10 mouse cellular contexts compared by ENCODE assay signal in genomic region chr1:135767324-135767890, GRCm38 (mm10). TPM values are rescaled to one million over a fixed set of nuclear protein-coding genes. Genes with fewer than 3 reads are reported as not detected.
DNase-seq lines count a peak whose midpoint lies in the region; ATAC-seq and TF ChIP-seq lines count a peak whose summit lies in the region.
"Had no signal": no experiment of that assay in that cellular context is flagged by ENCODE, and none has a peak within 500 bp of the region (broad histone marks: within the 10 kb centered on the region; RNA-seq: fewer than 3 reads in every experiment).

No protein-coding gene starts in this region.

- peak overlapping the region; percentile 88 for H3K4me2 ChIP-seq in heart, embryonic 13.5 days
- peak overlapping the region; percentile 96 for H3K4me2 ChIP-seq in forebrain, postnatal 0 days (ENCODE audit: low read depth)
- H3K4me2 ChIP-seq in midbrain, embryonic 11.5 days = peak overlapping the region; percentile 93

- peaks cover 26% of the 10 kb centered on the region for H3K36me3 ChIP-seq in heart, embryonic 13.5 days
- H3K36me3 ChIP-seq in ES-E14 (ENCODE audit: control insufficient read depth, insufficient read depth, low read length, poor library complexity, severe bottlenecking) = peaks cover 18% of the 10 kb centered on the region
- no peaks in the 10 kb centered on the region for H3K36me3 ChIP-seq in forebrain, postnatal 0 days (ENCODE audit: insufficient read depth)
- no peaks in the 10 kb centered on the region for H3K36me3 ChIP-seq in midbrain, embryonic 11.5 days (ENCODE audit: control insufficient read depth, insufficient read depth, low read length)

- in situ Hi-C loops in ES-E14 (cut with MboI; ENCODE audit: low sequenced_read_pairs in 2 of 2, unreplicated experiment in 2 of 2) = no loop called here

- peak overlapping the region; percentile 99 for H3K9ac ChIP-seq in heart, embryonic 13.5 days
- peak overlapping the region; percentile 93; the same call in 1 of the 2 replicates for H3K9ac ChIP-seq in ES-E14 (ENCODE audit: insufficient read depth, low read depth, low read length, poor library complexity, severe bottlenecking)
- no peak overlapping the region for H3K9ac ChIP-seq in forebrain, postnatal 0 days
- H3K9ac ChIP-seq in midbrain, embryonic 11.5 days (ENCODE audit: low read length) = no peak overlapping the region

- DNase-seq in heart, postnatal 25 days (ENCODE audit: low spot score) = no peak
- DNase-seq in ES-E14 (ENCODE audit: low read depth, low spot score) = no peak
- DNase-seq in forebrain, postnatal 0 days = no peak
- no peak for DNase-seq in midbrain, embryonic 11.5 days (ENCODE audit: low spot score, missing footprints)
- no peak for DNase-seq in right cerebral cortex, adult 18-20 months
- no peak for DNase-seq in urinary bladder, postnatal 14 days (ENCODE audit: low spot score)
- no peak for DNase-seq in cerebellum, adult 8-10 months
- DNase-seq: kidney, adult 18-20 months; thymus, postnatal 25 days had no signal

- no peak for ATAC-seq in heart, embryonic 13.5 days (ENCODE audit: extremely low read depth, insufficient number of reproducible peaks, low FRiP score, low TSS enrichment)
- ATAC-seq in forebrain, postnatal 0 days = no peak
- ATAC-seq in midbrain, embryonic 11.5 days (ENCODE audit: low FRiP score) = no peak

- no peaks in the 10 kb centered on the region for H3K27me3 ChIP-seq in heart, embryonic 13.5 days (replicated peaks)
- H3K27me3 ChIP-seq in forebrain, postnatal 0 days (ENCODE audit: insufficient read depth, low read length) = no peaks in the 10 kb centered on the region
- H3K27me3 ChIP-seq in midbrain, embryonic 11.5 days (ENCODE audit: control insufficient read depth, insufficient read depth, low read length) = peaks cover 6% of the 10 kb centered on the region; the same call in 1 of the 2 replicates

- H3K27ac ChIP-seq in heart, embryonic 13.5 days (replicated peaks) = peak overlapping the region; percentile 98
- no peak overlapping the region for H3K27ac ChIP-seq in ES-E14 (ENCODE audit: insufficient read depth, low read depth, low read length, poor library complexity, severe bottlenecking)
- no peak overlapping the region for H3K27ac ChIP-seq in forebrain, postnatal 0 days (ENCODE audit: low read depth, low read length)
- no peak overlapping the region for H3K27ac ChIP-seq in midbrain, embryonic 11.5 days (ENCODE audit: low read depth, low read length)

- no peak for TF ChIP-seq CTCF in forebrain, postnatal 0 days (IDR thresholded peaks at IDR 0.05; ENCODE audit: low read depth)

- H3K4me3 ChIP-seq in heart, embryonic 13.5 days = peak overlapping the region; percentile 93
- H3K4me3 ChIP-seq in ES-E14 (ENCODE audit: insufficient read depth in 1 of 2, low read depth in 1 of 2, low read length in 2 of 2, poor library complexity in 1 of 2, severe bottlenecking in 1 of 2) = peak overlapping the region; percentile 82 to 98
- peak overlapping the region; percentile 55; the same call in 1 of the 2 replicates for H3K4me3 ChIP-seq in forebrain, postnatal 0 days (ENCODE audit: low read depth, low read length)
- peak overlapping the region; percentile 51; the same call in 1 of the 2 replicates for H3K4me3 ChIP-seq in midbrain, embryonic 11.5 days (ENCODE audit: low read depth, low read length)

- intact Hi-C loops in heart, postnatal 25 days (cut with DNase I) = no loop called here

- 34% methylated on average over 4 of the region's 4 CpGs for WGBS in heart, embryonic 13.5 days
- 86% methylated on average over 4 of the region's 4 CpGs for WGBS in forebrain, postnatal 0 days
- WGBS in midbrain, embryonic 11.5 days = 82% methylated on average over 4 of the region's 4 CpGs

- H3K4me1 ChIP-seq in heart, embryonic 13.5 days = peaks cover 77% of the 10 kb centered on the region
- H3K4me1 ChIP-seq in ES-E14 (ENCODE audit: control insufficient read depth in 2 of 2, insufficient read depth in 2 of 2, low read length in 2 of 2, poor library complexity in 1 of 2) = peaks cover 5 to 15% of the 10 kb centered on the region in 2 experiments; a peak in 3 of 4 replicates
- peaks cover 13% of the 10 kb centered on the region; the same call in 1 of the 2 replicates for H3K4me1 ChIP-seq in forebrain, postnatal 0 days (ENCODE audit: insufficient read depth)
- H3K4me1 ChIP-seq in midbrain, embryonic 11.5 days (ENCODE audit: control insufficient read depth, insufficient read depth, low read length) = peaks cover 10% of the 10 kb centered on the region

- H3K9me3 ChIP-seq in heart, embryonic 13.5 days = no peaks in the 10 kb centered on the region
- H3K9me3 ChIP-seq in ES-E14 (ENCODE audit: control insufficient read depth, insufficient read depth, low read depth, low read length) = no peaks in the 10 kb centered on the region
- H3K9me3 ChIP-seq in forebrain, postnatal 0 days (ENCODE audit: low read length) = no peaks in the 10 kb centered on the region
- H3K9me3 ChIP-seq in midbrain, embryonic 11.5 days (ENCODE audit: control insufficient read depth, low read length) = no peaks in the 10 kb centered on the region

TF ChIP-seq in ES-E14, 5 proteins besides CTCF, POLR2A, EP300 and RAD21:
- TF ChIP-seq CHD2 (IDR thresholded peaks at IDR 0.05; ENCODE audit: low read depth, low read length) (no peak), MAFK (IDR thresholded peaks at IDR 0.05; ENCODE audit: insufficient read depth, low read depth, low read length) (no peak), ZNF384 (IDR thresholded peaks at IDR 0.05; ENCODE audit: low read depth, low read length) (no peak), ZC3H11A (IDR thresholded peaks at IDR 0.05; ENCODE audit: borderline replicate concordance, low read depth, low read length) (no peak), HCFC1 (IDR thresholded peaks at IDR 0.05; ENCODE audit: borderline replicate concordance, insufficient read depth, low read length) (no peak)
TF ChIP-seq in ES-E14: peak in this region for 0.

RNA-seq across cellular contexts. Expression of gene Phlda3, which starts 1.5 kb away (rescaled TPM):
- 67.1 and 75.3 TPM in 2 replicates for polyA plus RNA-seq in heart, embryonic 13.5 days (2015; fragmentation: Nextera tagmentation; extraction: Ambion mirVana)
- 10 to 100 TPM; 12.9 to 14.6 TPM for total RNA-seq in heart, postnatal 25 days (2021)
- 51.1 and 70.7 TPM in 2 replicates for total RNA-seq in ES-E14 (2012; rRNA removed)
- 23.6 and 27.2 TPM in 2 replicates for total RNA-seq in forebrain, postnatal 0 days (2014; rRNA removed)
- polyA plus RNA-seq in forebrain, postnatal 0 days (2015; fragmentation: Nextera tagmentation; extraction: Ambion mirVana) = 28.5 and 30.3 TPM in 2 replicates
- polyA plus RNA-seq in midbrain, embryonic 11.5 days (2014; fragmentation: Nextera tagmentation; extraction: Ambion mirVana) = 16.9 and 19.4 TPM in 2 replicates

RNA-seq across cellular contexts. Expression of gene Tnni1, which starts 11.8 kb away (rescaled TPM):
- polyA plus RNA-seq in heart, embryonic 13.5 days (2015; fragmentation: Nextera tagmentation; extraction: Ambion mirVana) = 3,602 and 4,207 TPM in 2 replicates
- total RNA-seq in heart, postnatal 25 days (2021) = 1 to 10 TPM; 2.0 to 2.3 TPM
- total RNA-seq in ES-E14 (2012; rRNA removed) = 1.1 and 1.6 TPM in 2 replicates
- total RNA-seq in forebrain, postnatal 0 days (2014; rRNA removed) = 0.19 TPM in 1 of 2 replicates, not detected in the other
- polyA plus RNA-seq in forebrain, postnatal 0 days (2015; fragmentation: Nextera tagmentation; extraction: Ambion mirVana) = 0.39 and 0.48 TPM in 2 replicates
- polyA plus RNA-seq in midbrain, embryonic 11.5 days (2014; fragmentation: Nextera tagmentation; extraction: Ambion mirVana) = 0.95 and 1.3 TPM in 2 replicates

RNA-seq across cellular contexts. Expression of gene Csrp1, which starts 47.5 kb away (rescaled TPM):
- 207 and 208 TPM in 2 replicates for polyA plus RNA-seq in heart, embryonic 13.5 days (2015; fragmentation: Nextera tagmentation; extraction: Ambion mirVana)
- total RNA-seq in heart, postnatal 25 days (2021) = 10 to 100 TPM; 48.0 to 56.7 TPM
- 91.6 and 131 TPM in 2 replicates for total RNA-seq in ES-E14 (2012; rRNA removed)
- 53.2 and 55.7 TPM in 2 replicates for total RNA-seq in forebrain, postnatal 0 days (2014; rRNA removed)
- polyA plus RNA-seq in forebrain, postnatal 0 days (2015; fragmentation: Nextera tagmentation; extraction: Ambion mirVana) = 20.8 and 21.0 TPM in 2 replicates
- polyA plus RNA-seq in midbrain, embryonic 11.5 days (2014; fragmentation: Nextera tagmentation; extraction: Ambion mirVana) = 33.2 and 34.1 TPM in 2 replicates

RNA-seq across cellular contexts. Expression of gene Lad1, which starts 51.0 kb away (rescaled TPM):
- polyA plus RNA-seq in heart, embryonic 13.5 days (2015; fragmentation: Nextera tagmentation; extraction: Ambion mirVana) = 4.0 and 4.4 TPM in 2 replicates
- 1 to 10 TPM; 5.6 to 6.0 TPM for total RNA-seq in heart, postnatal 25 days (2021)
- total RNA-seq in ES-E14 (2012; rRNA removed) = 5.2 and 9.0 TPM in 2 replicates
- 0.31 and 0.81 TPM in 2 replicates for total RNA-seq in forebrain, postnatal 0 days (2014; rRNA removed)
- polyA plus RNA-seq in forebrain, postnatal 0 days (2015; fragmentation: Nextera tagmentation; extraction: Ambion mirVana) = 0.35 and 0.40 TPM in 2 replicates
- polyA plus RNA-seq in midbrain, embryonic 11.5 days (2014; fragmentation: Nextera tagmentation; extraction: Ambion mirVana) = 0.36 and 0.37 TPM in 2 replicates

Comparison
In these comparisons a context has a peak if more than half of its experiments do, and no peak if none do; other contexts are left out.
1. H3K9ac ChIP-seq: peak in heart, embryonic 13.5 days (single experiment) and ES-E14 (single experiment); none in forebrain, postnatal 0 days (single experiment) and midbrain, embryonic 11.5 days (single experiment).
2. Peak in every context shown above with its lines, with median percentiles within 50 percentile points of each other: H3K4me2 ChIP-seq and H3K4me3 ChIP-seq.